Mouse (Mus musculus) C2C12 (cell line): ENCODE data around the gene Ttll13.

Experiments used
- CEBPB ChIP-seq: IDR thresholded peaks from one replicate; pipeline ENCODE4 v1.6.1; 2011; ENCODE audit warnings: low read depth, mild to moderate bottlenecking, control low read depth, moderate library complexity
- CTCF ChIP-seq: IDR thresholded peaks from one replicate; pipeline ENCODE4 v1.5.1; 2011; ENCODE audit not compliant: control insufficient read depth, insufficient read depth, insufficient read length
- FOSL1 ChIP-seq: IDR thresholded peaks from one replicate; pipeline ENCODE4 v1.8.0; 2011; ENCODE audit warnings: mild to moderate bottlenecking, low read length; ENCODE audit not compliant: poor library complexity, insufficient read depth, severe bottlenecking
- USF1 ChIP-seq: IDR thresholded peaks from one replicate; pipeline ENCODE4 v1.6.1; 2011; ENCODE audit warnings: low read depth, mild to moderate bottlenecking, control low read depth, moderate library complexity

DNA sequence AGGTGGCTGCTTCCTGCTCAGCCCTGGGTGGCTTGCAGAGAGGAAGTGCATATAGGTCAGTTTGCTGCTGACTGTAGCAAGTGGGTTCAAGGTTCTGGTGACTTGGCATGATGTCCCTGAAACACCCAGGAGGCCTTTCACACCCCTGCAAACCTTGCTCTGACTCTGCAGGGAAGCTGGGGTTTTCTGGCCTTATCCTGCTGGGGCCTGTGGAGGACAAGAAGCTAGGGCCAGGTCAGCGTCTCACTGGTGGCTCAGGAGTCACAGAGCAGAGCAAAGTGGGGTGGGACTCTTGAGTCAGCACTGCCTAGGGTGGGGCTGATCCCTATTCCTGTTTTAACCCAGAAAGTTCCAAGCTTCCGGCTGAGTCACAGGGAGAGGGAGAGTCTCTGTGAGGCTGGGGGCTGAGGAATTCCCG lies 38.9 kb upstream of the Ttll13 start:
- no peak for TF ChIP-seq CTCF
- no peak for TF ChIP-seq FOSL1
- no peak for TF ChIP-seq USF1
- no peak for TF ChIP-seq CEBPB
